Mouse (Mus musculus) ZHBTc4 (cell line): ENCODE measurements around the gene Gm20388.
A peak's percentile ranks its signal among the peaks of the same experiment; 100 is the strongest.

Experiments
- DNase-seq: peaks from one replicate; pipeline ENCODE4 v3.0.0-alpha.2; 2011; ENCODE audit warnings: low read depth, low spot score

Gm20388 gene

GRCm38 (mm10) chr8:123670766-123671165 lies 3760.1 kb downstream of the Gm20388 start:
- no peak for DNase-seq

- DNase-seq, result no peak
Measured at GRCm38 (mm10) chr8:123671454-123671853, 3760.8 kb downstream of the Gm20388 start.

GRCm38 (mm10) chr8:123672648-123673047 lies 3762.0 kb downstream of the Gm20388 start:
- DNase-seq, result no peak

- no peak for DNase-seq
Measured at GRCm38 (mm10) chr8:123675611-123676010, 3765.0 kb downstream of the Gm20388 start.

GRCm38 (mm10) chr8:123678390-123678789 lies 3767.7 kb downstream of the Gm20388 start:
- no peak for DNase-seq

GRCm38 (mm10) chr8:123682073-123682761 lies 3771.6 kb downstream of the Gm20388 start:
- DNase-seq, result peak; percentile 97

- DNase-seq, result no peak
Measured at GRCm38 (mm10) chr8:123683321-123683720, 3772.7 kb downstream of the Gm20388 start.

- DNase-seq, result no peak
Measured at GRCm38 (mm10) chr8:123684806-123685205, 3774.2 kb downstream of the Gm20388 start.

- no peak for DNase-seq
Measured at GRCm38 (mm10) chr8:123685477-123685876, 3774.8 kb downstream of the Gm20388 start.

GRCm38 (mm10) chr8:123687826-123688225 lies 3777.2 kb downstream of the Gm20388 start:
- peak; percentile 76 for DNase-seq

- DNase-seq, result no peak
Measured at GRCm38 (mm10) chr8:123692165-123692962, 3781.7 kb downstream of the Gm20388 start.

- no peak for DNase-seq
Measured at GRCm38 (mm10) chr8:123696167-123696566, 3785.5 kb downstream of the Gm20388 start.

- no peak for DNase-seq
Measured at GRCm38 (mm10) chr8:123697329-123697728, 3786.7 kb downstream of the Gm20388 start.

GRCm38 (mm10) chr8:123700399-123701070 lies 3789.9 kb downstream of the Gm20388 start:
- no peak for DNase-seq

- DNase-seq, result no peak
Measured at GRCm38 (mm10) chr8:123701952-123702587, 3791.4 kb downstream of the Gm20388 start.

- DNase-seq, result no peak
Measured at GRCm38 (mm10) chr8:123705376-123705775, 3794.7 kb downstream of the Gm20388 start.

GRCm38 (mm10) chr8:123707137-123707536 lies 3796.5 kb downstream of the Gm20388 start:
- DNase-seq, result no peak

GRCm38 (mm10) chr8:123708729-123709128 lies 3798.1 kb downstream of the Gm20388 start:
- DNase-seq, result no peak

- DNase-seq, result no peak
Measured at GRCm38 (mm10) chr8:123710335-123710734, 3799.7 kb downstream of the Gm20388 start.

- no peak for DNase-seq
Measured at GRCm38 (mm10) chr8:123714451-123714850, 3803.8 kb downstream of the Gm20388 start.

- DNase-seq, result peak; percentile 53
Measured at GRCm38 (mm10) chr8:123715916-123716592, 3805.4 kb downstream of the Gm20388 start.
